Mouse (Mus musculus) brain, adult 2 months (tissue): Measurements from ENCODE around the gene Dnmt1.

Experiments
- DNase-seq: peaks from one replicate; pipeline ENCODE4 v3.0.0; 2011; ENCODE audit warnings: low read depth, low spot score

Dnmt1 gene

DNA sequence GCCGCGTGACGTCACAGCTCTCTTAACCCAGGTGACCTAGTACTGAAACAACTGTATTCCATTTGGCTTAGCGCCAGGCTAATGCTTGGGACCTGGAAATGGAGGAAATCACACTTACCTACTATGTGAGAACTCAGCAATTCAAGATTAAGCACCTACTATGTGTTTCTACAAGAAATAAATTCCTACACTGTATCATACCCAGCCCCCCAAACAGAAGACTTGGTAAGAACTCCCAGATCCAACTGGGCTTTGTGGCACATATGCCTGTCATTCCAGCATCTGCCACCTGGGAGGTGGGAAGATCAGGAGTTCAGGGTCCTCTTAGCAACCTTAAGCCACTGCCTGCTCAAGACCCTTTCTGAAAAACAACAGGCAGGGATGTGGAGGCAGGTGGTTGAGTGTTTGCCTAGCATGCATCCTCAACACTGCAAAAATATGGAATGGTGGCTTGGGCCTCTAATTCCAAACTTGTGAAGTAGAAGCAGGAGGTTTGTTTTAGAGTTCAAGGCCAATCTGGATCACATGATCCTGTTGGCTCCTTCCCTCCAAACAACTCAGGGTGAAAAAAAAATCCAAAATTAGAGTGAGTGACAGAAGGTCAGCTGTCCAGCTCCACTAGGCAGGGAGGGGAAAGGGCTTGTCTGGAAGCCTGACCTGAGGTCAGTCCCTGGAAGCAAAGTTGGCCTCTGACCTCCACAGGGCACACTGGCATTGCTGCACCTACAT, 17.4 kb upstream of the Dnmt1 start:
- no peak for DNase-seq

DNA sequence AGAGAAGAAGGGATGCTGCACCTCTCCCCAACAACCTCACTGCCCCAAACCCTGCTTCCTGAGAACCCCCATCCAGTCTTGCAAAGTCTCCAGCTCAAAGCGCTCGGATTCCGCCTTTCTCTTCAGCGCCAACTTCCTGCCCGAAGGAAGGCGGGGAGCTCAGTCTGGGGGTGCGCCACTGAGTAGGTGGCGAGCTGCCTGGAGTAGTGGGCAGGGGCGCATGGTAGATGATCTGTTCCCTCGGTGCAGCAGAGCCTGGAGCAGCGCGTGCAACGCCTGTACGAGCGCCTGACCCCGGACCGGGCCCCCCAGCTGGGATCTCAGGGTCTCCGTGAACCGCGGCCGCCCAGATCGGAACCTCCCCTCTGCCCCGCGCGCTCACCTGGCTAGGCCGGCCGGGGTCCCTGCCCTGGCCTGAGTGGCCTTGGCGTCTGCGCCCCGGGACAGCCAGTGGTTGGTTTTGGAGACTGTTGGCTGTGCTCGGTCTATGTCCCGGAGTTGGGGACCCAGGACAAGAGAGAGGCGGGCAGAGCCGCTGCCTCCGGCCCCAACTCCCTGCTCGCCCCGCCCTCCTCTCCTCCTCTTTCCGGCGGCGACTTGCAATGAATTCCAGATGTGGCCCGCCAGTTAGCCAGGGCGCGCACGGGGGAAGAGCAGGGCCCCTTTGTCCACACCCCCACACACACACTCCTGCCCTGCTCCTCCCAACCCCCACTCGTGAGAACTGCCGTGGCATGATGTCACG, 16.7 kb upstream of the Dnmt1 start, which contains the start of gene S1pr2:
Gene S1pr2, minus strand, starts transcription at position 566 of the 745 bp plus-strand sequence.
- DNase-seq: peak; percentile 50

DNA sequence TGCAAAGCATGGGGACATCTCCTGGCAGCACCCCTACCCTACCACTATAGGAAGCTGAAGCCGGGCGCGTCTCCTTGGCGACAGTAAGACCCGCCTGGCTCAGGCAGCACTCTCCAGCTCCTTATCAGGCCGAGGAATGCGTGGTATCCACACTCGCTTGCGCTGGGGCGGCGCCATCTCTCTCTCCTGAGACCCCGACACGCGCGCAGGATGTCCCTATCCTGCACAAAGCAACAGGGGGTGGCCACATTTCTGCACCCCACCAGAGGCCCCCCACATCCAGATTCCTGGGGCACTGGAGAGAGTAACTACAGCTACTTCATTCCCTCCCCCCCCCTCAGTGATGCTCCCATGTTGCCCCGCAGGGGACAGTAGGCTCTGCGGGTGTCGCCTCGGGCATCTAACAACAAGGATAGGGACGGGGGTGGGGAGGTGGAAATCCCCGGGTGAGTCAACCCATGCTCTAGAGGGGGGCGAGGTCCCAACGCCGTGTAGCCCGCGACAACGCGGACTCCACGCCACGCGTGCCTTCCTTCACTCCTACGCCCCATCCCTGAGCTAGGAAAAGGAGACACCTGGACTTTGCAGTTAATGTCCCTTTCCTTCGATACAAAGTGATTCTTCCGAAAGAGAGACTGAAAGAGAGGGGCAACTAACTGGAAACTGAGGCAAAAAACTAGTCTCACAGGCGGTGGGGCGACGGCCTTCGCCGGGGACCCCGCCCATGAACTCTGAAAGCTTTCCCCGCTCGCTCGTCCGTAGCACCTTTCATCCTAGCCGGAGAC, 15.9 kb upstream of the Dnmt1 start:
- peak; percentile 45 for DNase-seq

DNA sequence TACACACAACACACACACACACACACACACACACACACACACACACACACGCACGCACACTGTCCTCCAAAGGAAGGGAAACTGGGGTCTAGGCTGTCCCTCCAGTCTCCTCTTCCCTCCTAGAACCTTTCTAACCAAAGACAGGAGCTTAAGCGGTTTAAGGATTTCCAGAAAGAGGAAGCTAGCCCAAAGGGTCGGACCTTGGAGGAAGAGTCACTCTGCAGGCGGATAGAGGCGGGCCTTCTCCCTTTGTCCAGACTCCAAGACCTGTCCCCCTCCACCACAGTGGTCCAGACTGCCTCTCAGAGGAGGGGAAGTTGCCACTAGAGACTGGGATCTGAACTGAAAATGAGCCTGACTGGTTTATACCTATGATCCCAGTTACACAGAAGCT, 14.0 kb upstream of the Dnmt1 start:
- no peak for DNase-seq

DNA sequence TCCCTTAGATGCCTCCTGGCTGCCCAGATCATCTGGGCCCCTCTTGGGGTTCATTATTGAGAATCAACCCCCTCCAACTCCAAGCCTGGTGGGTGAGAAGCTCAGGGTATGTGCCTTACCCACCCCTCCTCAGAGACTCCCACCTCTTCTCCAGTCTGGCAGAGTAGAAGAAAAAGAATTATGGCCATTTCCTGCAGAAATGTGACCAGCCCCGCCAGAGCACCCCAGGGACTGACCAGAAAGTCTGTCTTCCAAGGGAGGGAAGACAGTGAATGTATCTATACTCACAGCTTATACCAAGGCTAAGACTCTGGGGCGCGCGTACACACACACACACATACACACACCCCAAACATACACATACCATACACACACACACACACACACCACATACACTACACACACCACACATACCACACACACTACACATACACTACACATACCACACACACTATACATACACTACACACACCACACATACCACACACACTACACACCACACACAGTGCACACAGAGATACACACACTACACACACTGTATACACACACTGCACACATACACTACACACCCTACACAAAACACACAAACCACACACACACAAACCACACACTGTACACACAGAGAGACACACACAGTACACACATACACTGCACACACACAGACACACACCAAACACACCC, 13.5 kb upstream of the Dnmt1 start:
- no peak for DNase-seq

DNA sequence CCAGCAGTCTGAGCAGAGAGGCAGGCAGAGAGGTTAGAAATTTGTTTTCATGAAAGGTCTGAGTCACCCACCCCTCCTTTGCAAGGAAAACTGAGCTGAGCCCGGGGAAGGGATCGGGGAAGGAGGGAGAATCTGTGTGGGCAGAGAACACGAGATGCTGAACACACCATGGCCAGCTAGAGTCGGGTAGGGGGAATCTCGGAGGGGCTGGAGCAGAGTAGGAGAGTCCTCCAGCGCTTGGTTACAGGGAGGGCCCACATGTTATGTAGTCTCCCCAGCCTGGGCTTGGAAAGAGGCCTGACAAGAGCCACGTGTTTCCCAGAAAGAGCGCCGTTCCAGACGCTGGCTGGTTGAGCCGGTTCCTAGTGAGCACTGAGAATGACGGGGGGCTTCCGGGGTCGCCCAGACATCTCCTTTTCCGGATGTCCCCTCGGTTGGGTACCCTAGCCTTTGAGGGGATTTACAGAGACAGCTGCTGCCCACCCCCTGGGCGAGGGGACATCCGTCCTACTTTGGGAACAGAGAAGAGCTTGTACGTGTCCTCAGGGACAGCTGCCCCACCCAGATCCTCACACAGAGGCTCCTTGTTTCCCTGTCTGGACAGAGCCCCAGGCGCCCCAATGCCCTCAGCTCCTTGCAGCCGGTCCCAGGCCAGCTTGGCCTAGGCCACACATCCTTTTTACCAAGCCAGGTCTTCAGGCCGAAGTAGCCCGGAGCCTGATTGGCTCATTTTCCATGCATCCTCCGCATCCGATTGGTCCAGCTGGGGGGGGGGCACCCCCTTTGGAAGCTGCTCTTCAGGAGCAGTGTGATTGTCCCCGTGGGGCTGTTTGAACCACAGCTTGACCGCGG, 12.7 kb upstream of the Dnmt1 start:
- DNase-seq: peak; percentile 84

DNA sequence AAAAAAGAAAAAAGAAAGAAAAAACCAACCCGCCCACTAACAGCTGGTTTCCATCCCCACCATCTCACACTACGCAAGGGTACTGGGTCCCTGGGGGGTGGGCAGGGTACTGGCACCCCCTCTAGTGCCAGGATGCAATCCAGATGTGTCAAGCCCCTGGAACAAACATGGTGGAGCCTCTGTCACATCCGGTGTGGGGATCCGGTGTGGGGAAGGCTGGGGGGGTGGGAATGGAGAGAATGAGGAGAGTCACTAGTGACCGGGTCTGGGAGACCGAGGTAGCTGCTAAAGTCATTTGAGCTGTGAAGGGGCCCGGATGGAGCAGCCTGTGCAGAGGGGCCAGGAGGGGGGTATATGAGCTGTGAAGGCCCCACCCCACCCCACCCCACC, 12.1 kb upstream of the Dnmt1 start:
- DNase-seq: peak; percentile 20

DNA sequence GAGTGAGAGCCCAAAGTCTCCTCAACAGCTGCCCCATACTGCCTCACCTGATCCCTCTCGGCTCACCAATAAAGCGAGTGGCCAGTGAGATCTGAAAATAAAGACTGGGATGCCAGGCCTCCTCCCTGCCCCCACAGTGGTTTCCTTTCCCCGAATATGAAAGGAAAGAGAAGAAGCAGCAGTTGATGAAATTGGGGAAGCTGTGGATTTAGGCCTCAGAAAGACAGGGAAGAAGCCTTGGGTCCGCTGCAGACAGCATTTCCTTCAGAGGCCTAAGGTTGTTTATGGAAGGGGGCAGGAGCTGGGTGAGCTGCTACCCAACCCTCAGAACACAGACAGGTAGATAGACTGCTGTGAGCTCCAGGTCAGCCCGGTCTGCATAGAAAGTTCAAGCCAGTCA, 7.1 kb upstream of the Dnmt1 start:
- DNase-seq: no peak

DNA sequence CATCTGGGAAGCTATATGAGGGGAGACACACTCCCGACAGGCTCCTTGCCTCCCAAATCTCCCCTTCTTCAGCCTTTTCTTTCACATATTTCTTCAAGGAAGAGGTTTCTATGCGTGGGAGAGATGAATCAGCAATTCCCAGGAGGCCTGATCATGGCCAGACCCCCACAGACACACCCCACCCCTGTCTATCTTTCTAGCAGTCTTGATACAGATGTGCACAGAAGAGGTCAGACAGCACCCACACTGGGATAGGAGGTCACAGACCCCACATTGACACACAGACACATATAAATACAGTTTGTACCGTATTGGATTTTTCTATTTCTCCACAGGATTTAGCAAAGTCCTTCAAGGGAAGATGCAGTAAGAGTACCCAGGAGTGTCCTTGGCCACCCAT, 6.3 kb upstream of the Dnmt1 start:
- no peak for DNase-seq

DNA sequence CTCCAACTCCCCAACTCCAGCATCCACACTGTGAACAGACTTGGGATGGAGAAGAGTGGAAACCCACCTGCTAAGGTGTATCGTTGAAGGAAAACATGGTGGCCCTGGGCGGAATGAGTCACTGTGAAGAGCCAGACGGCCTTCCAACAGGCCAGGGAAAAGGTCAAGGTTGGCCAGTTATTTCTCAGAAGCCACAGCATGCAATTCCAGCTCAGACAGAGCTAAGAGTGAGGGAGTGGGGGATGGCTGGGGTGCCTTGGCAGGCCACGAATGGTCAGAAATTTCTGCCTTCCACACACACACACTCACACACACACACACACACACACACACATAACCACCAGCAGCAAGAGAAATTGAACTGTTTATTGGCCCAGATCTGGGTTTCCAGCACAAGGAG, 5.9 kb upstream of the Dnmt1 start:
- no peak for DNase-seq

DNA sequence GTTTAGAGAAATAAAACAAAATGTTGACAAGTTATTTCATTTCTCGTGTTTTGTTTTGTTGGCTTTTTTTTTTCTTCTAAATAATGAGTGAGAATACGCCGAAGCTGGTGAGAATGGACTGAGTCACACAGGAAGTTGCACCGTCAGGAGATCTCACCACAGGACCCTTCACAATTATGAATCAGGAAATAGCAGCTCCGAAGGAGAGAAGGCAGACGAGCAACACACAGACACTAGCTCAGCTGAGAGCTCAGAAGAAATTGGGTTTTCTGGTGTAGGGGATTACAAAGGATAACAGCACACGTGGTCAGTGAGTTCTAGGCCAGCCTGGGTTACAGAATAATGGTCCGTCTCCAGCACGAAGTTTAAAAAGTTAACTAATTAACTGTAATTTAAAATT, 1.9 kb upstream of the Dnmt1 start:
- no peak for DNase-seq

DNA sequence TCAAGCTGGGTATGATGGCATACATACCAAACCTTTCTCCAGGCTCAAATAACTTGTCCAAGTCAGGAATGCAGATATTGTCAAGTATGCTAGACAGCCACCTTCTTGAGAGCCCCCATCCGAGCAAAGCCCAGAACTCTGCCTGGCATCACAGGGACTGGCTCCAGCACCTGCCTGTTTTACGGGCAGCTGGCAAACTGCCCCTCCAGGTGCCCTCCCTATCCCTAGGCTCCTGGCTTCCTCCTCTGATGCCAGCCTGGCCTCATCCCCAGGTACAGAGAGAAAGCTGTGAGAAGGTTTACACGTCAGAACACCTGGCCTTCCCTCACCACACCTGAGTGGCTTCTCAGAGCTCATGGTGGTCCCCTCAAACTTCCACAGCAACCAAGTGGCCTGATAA, 2.7 kb downstream of the Dnmt1 start:
- no peak for DNase-seq

DNA sequence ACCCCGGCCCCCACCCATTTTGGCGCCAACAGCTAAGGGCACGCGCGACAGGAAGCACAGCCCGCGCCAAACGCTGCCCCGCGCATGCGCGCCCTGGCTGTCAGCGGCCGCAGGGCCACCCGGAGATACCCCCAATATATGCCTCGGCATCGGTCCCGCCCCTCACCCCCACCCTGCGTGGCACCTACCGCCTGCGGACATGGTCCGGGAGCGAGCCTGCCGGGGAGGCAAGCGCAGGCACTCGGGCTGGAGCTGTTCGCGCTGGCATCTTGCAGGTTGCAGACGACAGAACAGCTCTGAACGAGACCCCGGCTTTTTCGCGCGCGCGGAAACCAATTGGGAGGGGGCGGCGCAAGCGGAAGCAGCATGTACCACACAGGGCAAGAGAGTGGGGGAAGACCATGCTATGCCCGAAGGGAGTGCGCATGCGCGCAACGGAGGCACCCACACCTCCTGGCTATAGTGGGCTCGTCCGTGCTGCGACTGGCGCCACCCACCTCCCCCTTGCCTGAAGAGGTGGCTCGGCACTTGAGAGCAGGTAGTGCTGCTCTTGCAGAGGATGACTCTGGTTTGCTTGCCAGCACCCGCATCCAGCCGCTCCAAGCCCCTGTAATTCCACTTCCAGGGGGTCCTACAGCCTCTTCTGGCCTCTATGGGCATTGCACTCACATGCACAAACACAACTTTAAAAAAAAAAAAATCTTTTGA, 7.0 kb downstream of the Dnmt1 start:
- DNase-seq: peak; percentile 99

DNA sequence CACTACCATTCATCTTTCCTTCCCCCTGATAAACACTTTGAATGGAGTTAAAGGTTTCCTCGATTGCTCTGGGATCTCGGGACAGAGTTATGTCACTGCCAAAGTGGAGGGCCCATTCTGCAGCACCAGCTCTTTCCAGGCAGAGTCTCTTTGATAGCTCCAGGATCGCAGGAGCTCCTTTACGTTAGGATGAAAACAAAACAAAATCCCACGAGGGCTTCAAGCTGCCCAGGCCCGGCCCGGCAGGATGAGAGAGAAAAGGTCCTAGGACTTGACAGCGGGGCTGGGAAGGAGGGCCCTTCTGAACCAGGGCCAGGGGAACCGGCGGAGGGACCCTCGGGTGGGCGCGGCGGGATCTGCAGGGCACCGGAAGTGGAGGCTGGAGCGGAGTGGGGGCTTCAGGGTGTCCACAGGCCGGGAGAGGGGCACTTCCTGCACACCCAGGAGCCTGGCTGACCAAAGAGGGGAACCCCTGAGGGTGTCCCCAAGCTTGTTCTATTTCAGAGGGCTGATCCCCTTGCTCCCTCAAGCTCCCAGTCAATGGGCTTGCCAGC, 7.6 kb downstream of the Dnmt1 start:
- no peak for DNase-seq

DNA sequence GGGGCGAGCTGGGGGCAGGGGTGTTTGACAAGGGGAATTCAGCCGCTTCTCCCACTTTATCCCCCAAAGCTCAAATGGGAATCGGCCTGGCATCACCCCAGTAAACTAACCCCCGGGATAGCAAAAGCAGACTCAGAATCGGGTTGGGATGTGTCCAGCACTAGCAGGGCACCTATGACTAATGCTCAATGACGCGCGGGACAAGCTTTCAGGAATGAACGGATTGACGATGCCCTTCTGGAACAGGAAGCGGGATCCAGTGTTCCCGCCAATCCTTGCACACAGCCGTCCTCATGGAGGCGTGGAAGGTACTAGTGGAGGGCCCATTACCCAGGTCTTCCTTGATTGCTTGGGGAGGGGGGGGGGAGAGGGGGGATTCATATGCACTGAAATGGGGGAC, 8.2 kb downstream of the Dnmt1 start:
- DNase-seq: peak; percentile 65

DNA sequence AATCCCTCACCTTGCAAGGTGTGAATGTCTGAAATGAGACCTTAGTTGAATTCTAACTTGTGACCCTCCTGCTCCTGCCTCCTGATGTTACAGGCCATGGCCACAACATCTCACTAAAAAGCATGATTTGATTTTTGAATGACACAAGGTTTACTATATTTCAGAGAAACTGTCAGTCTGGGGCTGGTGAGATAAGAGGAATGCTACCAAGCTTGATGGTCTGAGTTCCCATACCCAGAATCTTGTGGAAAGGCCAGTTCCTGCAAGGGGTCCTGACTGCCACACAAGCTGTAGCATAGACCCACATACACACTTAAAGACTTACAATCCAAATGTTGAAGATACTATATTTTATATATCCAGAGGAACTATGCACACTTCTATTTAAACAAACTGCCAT, 9.3 kb downstream of the Dnmt1 start:
- DNase-seq: no peak

DNA sequence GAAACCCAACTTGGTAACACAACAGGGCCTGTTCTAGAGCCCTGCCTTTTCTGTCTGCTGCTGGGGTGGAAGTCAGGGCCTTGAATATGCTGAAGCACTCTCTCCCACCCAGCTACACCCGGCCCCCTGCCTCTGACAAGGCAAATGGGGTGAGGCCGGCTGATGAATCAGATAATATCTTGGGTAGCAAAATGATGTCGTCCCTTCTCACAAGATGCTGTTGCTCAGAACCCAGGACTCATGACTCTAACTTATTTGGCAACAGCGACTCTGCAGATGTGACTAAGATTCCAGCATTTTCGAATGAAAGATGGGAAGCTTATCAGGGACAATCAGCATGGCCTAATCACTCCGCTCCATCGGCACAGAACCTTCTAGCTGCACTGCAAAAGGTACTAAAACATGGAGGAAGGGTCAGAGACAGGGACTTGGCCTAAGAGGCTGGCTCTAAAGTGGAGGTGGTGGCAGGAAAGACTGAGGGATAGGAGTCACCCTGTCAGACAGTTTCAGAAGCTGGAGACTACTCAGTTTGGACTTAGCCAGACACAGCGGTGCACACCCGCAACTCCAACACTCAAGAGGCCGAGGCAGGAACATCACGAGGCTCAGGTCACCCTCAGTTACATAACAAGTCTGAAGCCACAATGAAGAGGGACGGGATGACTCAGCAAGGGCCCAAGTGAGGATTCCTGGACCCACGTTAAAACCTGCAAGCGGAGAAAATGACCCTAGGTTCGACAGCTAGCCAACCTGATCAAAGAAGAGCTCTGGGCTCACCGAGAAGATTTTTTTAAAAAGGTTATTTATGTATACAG, 13.4 kb downstream of the Dnmt1 start:
- peak; percentile 25 for DNase-seq

DNA sequence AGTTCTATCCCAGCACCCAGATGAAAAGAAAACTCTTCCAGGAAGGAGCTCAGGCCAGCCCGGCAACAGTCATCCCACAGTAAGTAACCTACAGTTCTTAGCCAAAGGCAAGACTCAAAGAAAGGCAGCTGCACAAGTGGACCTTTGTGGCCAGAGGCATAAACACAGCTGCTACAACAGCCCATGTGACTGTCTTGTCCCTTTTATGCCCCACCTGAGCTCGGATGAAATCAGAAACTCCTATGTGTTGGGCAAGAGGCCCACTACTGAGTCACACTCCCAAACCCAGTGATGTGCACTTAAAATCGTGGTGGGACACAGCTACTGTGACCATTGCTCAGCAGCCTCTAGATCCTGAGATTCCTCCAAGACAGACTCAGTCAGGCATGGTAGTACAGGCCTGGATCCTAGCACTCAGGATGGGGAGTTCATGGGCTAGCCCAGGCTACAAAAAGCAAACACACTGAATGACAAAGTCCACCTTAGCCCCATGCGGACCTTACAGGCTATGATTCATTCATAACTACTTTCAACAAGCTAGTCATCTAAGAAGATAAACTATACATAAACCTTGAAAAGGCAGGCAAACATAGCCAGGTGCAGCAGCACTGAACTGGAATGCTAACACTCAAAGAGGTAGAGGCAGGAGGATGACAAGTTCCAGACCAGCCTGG, 14.9 kb downstream of the Dnmt1 start:
- DNase-seq: no peak

DNA sequence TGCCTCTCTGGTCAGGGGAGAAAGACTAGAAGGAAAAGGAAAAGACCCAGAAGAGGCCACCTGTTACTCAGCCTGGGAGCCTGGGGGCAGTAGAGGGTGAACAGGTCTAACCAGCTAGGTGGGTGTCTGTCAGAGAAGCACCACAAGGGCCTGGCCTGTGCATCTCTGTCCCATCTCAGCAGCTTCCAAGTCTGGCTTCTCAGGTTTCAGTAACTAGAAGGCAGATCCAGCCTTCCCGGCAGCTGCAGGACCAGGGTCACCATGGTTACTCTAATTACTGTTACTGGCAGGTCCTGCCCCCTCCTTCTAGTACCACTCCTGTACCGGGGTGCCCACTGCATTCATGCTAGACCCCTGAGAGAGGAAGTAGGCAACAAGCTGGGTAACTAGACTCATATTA, 15.8 kb downstream of the Dnmt1 start:
- no peak for DNase-seq
